Mouse (Mus musculus) kidney, adult 18-20 months (tissue): Measurements from ENCODE around the gene Il9r.
"Not testable (repeated sequence)": the region's sequence is repeated elsewhere in the genome, so short reads cannot be mapped to it uniquely, and the experiment has no call there.

Experiments used
- DNase-seq: peaks from one replicate; pipeline ENCODE4 v3.0.0; 2021

The Il9r gene

DNA sequence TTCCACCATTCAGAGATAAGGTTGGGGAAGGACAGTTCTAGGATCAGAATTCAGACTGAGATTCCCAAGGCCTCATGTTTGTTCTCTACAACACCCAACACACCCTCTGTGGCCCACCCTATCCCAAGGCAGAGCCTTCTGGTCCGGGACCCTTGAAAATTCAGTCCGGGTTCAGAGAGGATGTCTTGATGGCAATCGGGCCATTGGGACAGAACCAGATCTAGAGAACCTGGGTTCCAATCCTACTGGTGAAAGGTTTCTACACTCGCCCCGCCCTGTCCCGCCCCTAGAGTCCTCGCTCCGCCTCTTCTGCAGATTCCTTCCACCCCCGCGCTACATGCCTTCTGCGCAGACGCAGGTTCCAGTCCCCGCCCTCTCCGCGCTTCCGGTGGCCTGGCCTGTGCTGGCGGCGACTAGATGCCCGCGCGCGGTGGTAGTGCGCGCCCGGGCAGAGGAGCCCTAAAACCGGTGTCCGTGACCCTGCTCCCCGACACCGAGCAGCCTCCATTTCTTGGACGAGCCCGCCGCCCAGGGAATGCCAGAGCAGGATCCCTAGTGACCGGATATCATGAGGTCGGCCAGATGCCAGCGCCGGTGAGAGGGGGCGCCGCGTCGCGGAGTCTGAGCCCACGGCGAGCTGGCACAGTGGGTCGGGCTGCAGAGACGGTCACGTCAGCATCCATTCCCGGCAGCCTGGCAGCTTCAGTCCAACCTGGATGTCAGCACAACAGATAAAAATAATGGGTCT lies 26.2 kb upstream of the Il9r start, which contains the start of gene Mpg:
Gene Mpg (plus strand): TSS at position 382 of the 748 bp plus-strand sequence.
- peak; percentile 90 for DNase-seq

DNA sequence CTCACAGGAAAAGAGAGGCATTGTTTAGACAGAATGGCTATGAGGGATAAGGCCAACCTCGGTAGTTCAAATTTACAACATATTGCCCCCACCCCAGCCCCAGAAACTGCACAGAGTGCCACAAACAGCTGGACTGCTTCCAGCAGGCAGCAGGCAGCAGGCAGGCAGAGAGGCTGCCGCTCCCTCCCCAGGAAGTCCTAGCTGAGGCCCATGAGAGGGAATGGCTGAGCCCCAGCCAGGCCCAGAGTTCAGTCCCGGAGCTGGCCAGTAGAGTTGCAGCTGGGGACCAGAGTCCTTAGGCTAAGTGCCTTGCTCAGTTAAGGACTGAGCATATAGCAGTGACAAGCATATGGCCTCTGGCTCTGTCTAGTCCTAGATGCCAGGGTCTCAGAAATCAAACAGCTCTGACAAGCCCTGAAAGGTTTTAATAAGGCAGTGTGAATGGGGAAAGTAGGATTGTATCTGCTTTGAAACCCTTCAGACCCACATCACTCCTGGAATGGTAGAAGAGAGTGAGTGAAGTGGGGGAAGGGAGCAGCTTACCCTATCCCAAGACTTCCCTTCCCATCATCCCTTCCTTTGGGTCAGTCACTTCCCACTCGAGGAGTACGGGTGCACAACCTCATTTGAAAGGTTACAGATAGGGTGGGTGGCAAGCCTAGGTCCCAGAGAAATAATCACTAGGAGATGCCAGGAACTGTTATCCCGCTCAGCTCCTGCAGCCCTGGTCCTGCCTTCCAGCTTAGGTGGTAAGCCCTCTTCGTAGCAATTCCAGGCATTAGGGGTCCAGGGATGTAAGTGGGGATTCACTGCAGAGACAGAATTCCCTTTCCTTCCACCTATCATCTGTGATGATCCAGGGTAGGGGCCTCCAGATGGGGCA lies 25.4 kb upstream of the Il9r start:
- no peak for DNase-seq

DNA sequence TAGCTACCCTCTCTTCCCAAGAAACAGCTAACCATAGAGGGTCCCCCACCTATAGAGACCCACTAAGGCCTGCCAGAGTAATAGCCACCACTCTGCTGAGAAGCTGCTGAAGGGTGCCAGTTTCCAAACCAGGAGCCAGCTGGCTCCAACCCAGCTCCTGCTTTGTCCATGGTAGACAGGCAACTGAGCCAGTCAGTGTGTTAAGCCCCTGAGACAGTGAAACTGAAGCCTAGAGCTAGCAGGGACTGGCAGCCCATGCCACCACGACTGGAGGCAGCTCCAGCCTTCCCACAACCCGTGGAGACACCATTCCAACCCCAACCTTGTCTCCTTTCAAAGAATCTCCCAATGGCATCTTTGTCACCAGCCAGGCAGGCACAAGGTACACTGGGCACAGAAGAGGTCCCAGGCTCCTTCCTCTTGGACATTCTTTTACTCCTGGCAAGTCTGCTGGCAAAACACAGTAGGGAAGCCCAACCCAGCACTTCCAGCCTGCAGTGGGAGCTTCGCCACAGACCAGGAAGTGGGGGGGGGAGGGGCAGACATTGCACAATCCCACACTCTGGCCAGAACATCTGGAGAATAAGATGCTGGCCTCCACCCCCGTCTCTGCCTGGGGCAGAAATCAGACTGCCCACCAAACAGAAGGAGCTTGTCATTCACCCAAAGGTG lies 24.5 kb upstream of the Il9r start:
- DNase-seq: peak; percentile 82

DNA sequence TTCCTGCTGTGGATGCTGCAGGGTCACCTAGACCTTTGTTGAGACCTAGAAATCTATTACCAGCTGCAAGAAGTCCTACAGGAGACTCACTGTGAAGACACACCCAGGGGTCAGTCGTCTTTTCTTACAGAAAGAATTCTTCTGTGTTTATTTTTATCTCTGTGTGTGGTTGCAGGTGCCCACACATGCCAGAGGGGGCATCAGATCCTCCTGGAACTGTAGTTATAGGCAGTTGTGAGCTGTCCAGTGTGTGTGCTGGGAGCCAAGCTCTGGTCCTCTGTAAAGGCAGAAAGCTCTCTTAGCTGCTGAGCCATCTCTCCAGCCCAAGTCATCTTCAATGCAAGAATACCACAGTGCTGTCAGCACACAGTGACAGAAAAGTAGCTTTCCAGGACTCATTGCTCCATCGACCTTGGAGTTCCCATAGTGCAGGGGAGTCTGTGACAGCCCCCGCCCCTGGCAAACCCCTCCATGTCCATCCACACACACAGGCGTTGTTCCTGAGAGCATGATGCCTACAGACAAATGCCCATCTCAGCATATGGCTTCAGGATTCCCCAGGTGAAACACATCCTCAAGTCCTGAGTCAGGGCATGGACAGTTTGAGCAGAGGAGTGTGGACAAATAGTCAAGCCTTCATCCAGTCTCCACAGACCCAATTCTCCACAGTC lies 23.4 kb upstream of the Il9r start:
- DNase-seq: no peak

DNA sequence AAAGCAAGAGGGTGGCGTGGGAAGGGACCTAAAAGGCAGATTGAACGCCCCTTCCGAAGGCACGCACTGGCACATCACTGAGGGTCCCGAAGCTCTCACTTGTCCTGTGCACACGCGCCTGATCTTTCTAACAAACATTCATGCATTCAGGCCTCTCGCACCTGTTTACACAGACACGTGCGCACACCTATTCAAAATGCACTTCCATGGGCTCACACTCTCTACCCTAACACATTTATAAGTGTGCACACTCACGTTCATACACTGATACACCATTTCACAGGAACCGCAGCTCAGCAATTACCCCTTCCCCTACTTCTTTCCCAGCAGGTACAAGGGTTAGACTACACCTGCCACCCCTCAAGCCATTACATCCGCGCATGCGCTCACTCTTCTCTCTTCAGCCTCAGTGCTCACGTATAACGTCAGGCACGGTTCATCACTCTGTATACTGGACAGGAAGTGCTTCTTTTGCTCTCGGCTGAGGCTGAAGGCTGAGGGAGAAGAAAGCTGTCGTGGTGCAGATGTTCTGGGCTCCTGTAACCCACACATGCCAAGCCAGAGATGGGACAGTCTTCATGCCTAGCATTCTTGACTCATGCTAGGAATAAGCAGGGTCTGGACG lies 22.6 kb upstream of the Il9r start:
- peak; percentile 59 for DNase-seq

DNA sequence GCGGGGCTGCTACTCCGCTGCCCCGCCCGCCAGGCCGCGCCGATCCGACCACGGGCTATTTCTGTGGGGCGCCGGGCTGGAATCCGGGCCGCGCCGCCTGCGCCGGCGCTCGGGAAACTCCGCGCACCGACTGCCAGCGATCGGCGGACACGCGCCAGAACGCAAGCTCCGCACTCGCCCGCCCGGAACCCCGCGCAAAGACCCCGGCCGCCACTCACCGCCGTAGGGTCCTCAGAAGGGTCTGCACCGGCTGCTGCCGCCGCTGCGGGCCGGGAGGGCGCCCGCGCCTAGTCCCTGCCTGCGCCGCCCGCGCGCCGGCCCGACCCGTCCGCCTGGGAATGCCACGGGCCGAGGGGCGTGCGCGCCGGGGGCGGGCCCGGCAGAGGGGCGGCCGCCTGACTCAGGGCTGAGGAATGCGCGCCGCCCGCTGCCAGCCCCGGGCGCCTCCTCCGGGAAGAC lies 21.9 kb upstream of the Il9r start, which contains the start of gene Rhbdf1:
Gene Rhbdf1 (minus strand): TSS at position 350 of the 459 bp plus-strand sequence.
- DNase-seq: peak; percentile 80

DNA sequence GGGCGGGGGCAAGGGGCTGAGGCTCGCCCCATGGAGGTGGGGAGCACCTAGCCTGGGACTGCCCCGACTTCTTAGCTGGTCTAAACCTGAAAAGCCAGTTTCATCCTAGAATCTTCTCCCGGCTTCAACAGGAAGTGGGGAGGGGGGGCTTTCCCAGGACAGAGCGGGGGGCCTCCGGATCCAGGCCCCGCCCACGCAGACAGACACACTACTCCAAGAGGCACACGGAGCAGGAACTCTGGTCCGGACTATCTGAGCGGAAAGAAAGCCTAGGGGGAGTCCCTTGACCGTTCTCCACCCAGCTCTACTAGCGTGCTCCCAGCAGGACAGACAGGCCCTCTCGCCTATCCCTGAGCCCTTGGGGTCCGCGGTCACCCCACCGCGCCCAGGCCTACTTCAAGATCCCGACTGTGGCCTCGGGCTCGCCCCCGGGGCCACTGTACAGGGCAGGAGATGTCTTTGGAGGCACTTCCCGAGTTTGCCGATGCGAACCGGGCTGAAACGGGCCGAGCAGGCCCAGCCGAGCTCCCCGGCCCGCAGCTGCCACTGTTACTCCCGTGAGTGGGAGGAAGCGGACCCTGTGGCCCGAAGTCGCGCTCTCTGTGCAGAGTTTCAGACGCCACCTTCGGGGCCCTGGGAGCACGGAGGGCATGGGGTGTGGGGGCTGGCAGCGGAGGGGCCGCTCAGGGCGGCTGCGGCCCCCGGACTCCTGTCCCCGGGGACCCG lies 21.3 kb upstream of the Il9r start:
- no peak for DNase-seq

DNA sequence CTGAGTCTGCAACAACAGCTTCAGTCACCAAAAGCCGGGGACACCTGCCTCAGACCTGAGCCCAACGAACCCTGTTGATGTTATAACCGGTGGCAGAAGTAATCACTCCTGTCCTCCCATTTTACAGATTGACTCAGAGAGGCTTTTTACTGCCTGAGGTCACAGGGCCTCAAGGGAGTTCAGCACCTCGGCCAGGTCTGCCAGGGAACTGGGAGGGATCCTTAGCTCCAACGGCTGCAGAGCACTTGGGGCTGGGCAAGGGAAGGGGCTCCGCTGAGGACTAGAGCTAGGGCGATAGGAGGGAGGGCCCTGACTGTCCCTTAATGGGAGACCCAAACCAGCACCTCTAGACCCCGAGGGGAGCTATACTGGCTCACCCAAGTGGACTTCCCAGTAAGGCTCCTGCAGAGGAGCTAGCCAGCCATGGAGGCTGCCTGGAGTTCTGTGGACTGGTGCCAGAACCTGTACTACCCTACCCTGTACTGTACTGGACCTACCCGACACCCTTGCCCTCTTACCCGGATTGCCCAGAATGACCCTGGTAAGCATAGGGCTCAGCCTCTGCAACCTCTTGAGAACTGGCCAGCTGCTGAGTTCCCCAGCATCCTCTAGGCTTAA lies 20.6 kb upstream of the Il9r start:
- peak; percentile 82 for DNase-seq

DNA sequence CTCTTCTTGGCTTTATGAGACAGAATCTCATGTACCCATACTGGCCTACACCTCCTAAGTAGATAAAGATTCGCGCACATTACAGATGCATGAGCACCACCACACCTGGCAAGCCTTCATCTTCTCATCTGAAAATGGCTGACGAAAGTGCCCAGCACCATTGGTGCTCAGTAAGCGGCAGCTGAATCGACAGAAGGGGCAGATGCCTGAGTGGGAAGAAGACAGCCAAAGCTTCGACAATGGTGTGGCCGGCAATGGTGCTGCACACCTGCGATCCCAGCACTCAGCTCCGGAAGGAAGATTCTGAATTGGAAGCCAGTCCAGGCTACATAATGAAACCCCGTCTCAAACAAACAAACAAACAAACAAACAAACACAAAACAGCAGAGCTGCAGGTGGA lies 19.2 kb upstream of the Il9r start:
- no peak for DNase-seq

DNA sequence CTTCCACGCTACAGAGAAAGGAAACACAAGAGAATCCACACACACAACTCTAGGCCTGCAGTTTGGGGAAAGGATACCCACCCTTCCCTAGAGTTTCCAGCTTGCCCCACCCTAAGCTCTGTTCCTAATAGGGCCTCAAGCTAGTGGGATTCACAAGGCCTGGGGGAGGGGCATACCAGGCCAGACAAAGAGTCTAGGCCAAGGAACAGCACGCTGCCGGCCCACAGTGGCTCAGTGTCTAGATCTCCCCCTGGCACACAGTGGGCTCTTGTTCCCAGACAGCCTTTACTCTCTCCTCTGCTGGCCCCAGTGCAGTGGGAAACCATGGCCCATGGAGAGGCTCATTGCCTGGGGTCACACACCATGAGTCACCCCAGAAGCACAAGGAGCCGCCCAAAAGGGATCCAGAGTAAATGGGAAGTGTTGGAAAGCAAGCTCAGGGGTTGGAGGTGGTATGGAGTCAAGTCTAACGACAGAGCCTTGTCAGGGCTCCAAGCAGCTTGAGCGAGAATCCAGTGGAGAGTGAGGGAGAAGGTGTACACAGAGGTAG lies 18.5 kb upstream of the Il9r start:
- DNase-seq: no peak

DNA sequence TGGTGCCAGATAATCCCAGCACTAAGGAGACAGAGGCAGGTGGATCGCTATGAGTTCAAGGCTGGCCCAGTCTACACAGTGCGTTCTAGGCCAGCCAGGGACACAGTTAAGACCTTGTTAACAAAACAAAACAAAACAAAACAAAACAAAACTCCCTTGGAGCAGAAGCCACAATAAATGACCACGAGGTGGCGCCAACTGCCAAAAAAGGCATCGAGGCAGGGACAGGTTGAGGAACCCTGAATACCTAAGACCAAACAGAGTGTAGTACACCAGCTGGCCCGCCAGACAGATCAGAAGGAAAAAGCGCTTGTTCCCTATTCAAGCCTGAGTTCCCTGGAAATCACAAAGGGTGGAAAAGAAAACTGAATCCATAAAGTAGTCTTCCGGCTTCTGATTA lies 16.8 kb upstream of the Il9r start:
- DNase-seq: peak; percentile 80

DNA sequence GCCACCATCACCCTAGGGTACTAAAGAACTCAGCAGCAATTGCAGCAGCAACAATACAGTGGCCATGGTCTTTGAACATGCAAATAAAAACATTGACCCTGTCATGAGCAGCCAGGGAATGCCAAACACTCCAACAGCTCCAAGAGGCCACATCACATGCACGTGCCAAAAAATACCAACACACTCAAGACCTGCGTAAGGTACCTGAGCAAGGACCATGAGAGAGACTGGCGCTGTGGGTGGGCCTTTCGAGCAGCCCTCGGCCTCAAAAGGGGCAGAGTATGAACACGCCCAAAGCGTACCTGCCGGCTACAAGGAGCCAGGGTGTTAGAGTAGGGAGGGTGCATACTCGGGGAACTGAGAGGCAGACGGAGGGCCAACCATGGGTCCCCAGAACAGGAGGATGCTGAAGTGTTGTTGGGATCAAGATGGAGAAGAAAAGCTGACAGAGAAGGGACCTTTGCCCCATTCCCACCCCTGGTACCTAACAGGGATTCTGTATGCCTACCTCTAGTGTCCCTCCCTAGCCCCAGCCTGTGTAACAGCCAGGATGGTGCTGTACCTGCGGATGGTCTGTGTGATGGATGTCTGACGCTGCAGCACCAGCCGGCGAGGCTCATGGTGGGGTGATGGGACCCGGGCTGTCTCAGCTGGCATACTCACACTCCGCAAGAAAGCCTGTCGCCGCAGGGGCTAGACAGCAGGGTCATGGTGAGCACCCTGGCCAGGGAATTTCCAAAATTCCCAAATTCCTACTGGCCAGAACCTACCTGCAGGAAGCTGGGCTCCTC lies 15.5 kb upstream of the Il9r start:
- no peak for DNase-seq

DNA sequence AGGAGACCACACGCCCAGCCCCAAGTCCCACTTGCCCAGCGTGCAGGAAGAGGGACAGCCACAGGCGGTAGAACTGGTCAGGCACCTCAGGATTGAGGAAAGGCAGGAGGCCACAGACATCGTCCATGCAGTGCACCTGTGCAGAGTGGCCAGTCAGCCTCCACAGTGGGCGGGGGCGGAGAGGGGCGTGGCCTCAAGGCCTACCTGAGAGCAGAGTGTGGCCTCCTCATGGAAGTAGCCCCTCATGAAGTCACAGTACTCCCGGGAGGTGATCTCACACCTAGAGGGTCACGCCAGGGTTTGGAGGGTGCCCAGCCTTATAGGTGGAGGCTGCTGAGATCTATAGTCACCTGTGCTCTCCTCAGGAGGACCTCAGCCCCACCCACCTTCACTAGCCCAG lies 10.5 kb upstream of the Il9r start:
- no peak for DNase-seq

DNA sequence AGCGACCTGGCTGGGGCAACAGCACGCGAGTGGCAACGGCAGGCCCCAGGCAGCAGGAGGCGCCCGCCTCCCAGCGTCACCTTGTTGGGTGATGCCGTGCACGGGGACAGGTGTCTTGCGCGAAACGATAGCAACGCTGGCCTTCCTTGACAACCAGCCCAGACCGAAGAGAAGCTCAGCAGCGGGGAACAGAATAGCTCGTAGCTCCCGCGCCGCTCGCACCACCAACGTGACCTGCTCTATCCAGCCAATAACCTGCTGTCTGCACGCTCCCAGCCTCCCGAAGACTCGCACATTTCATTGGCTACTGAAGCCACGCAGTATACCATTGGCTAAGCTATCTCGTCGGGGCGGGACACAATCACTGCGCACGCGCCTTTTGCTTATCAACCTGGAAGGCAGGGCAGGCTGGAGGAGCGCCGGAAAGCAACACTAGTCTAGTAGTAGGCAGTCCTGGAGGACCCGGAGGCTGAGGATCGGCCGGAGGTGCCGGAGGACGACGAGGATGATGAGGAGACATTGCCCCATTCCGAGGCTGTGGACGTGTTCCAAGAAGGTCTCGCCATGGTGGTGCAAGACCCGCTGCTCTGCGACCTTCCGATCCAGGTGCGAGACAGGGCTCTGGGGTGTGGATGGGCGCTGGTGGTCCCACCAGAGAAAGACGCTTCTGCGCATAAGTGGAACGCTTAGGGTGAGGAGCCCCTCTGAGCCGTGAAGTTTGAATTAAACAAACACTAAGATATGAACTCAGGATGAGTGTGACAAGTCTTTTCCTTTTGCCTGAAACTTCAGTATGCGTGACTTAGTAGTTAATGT lies 5.2 kb upstream of the Il9r start, which contains the start of gene Snrnp25:
Gene Snrnp25 (plus strand): TSS at position 358 of the 816 bp plus-strand sequence.
- DNase-seq: peak; percentile 96

DNA sequence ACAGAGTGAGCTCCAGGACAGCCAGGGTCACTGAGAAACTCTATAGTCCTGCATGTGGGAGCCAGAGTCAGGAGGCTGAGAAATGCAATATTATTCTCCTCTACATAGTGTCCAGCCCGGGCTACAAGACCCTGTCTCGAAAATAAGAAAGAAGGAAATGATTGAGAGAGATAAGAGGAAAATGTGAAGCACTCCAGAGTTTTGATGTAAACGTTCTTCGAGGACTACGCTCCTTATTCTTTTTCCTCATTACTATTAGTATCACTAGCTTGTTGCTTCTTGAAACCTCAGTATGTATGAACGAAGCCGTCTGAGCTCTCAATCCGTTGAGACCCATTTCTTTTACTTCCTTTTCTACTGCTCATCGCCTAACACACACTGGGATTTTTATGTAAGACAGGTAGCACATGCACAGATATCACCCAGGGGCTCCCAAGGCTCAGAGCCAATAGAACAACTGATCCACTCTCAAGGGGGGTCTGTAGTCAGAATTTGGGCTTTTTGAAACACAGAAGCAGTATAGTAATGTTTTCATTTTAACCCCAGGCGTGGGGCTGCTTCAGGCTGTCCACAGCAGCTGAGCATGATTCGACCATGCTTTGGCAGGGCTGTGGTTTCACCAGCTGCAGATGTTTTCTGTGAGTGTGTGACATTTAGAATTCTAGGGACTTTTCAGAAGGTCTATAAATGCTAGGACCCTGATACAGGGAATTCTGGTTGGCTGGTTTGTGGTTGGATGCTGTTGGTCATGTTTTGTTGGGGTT lies 2.0 kb upstream of the Il9r start:
- no peak for DNase-seq

DNA sequence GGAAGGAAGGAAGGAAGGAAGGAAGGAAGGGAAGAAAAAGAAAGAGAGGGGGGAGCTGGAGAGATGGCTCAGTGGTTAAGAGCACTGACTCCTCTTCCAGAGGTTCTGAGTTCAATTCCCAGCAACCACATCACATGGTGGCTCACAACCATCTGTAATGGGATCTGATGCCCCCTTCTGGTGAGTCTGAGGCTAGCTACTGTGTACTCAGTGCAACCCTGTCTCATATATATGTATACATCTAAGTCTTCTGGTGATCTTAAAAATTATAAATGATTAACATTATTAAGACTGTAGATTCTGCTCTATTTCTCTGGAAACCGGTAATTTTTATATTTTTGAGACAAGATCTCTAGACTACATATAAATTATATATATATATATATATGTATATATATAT lies 913 bp upstream of the Il9r start:
- not testable (repeated sequence) for DNase-seq

DNA sequence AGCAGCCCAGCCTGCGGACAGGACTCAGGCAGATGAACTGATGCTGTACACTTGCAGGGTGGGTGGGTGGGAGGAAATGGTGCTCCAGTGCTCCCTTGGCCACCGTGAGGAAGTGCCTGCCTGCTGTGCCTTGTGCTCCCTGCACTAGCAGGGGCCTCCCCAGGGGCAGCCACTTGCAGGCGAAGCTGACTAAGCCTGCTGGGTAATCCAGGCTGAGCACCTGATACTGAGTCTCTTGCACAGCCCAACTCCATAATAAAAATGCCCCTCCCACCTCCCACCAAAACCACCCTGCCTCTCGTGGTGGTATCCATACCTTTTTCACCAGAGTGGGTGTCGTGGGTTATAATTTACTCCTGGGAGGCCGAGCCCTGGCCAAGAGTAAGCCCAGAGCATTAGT lies 849 bp downstream of the Il9r start:
- no peak for DNase-seq
